Mouse (Mus musculus) forebrain, embryonic 11.5 days (tissue): ENCODE measurements around the gene Hdx. TPM values are rescaled to one million over a fixed set of nuclear protein-coding genes. Genes with fewer than 3 reads are reported as not detected.

Source experiments
- ATAC-seq: fragments of 200-750 bp; cut with Nextera tagmentation; replicated peaks from 2 replicates; pipeline ENCODE4 v1.8.0; 2017; ENCODE audit warnings: moderate TSS enrichment; ENCODE audit not compliant: low FRiP score
- DNase-seq: peaks from one replicate; pipeline ENCODE4 v3.0.0-alpha.2; 2017; ENCODE audit warnings: low spot score
- H3K27ac ChIP-seq: fragments of 300-500 bp; sonication (generic); 2 replicates; pipeline ENCODE4 v1.5.1; 2014; ENCODE audit warnings: low read depth, low read length
- H3K27me3 ChIP-seq: fragments of 300-500 bp; sonication (generic); 2 replicates; pipeline ENCODE4 v1.6.1; 2014; ENCODE audit warnings: mild to moderate bottlenecking, low read length, mixed read lengths; ENCODE audit not compliant: control insufficient read depth, insufficient read depth
- H3K36me3 ChIP-seq: fragments of 300-500 bp; sonication (generic); 2 replicates; pipeline ENCODE4 v1.6.1; 2014; ENCODE audit warnings: mild to moderate bottlenecking, low read length, moderate library complexity, mixed read lengths; ENCODE audit not compliant: control insufficient read depth, insufficient read depth
- H3K4me1 ChIP-seq: fragments of 300-500 bp; sonication (generic); replicated peaks from 2 replicates; pipeline ENCODE4 v1.6.1; 2014; ENCODE audit warnings: low read length, mixed read lengths; ENCODE audit not compliant: control insufficient read depth, insufficient read depth
- H3K4me2 ChIP-seq: fragments of 300-500 bp; sonication (generic); 2 replicates; pipeline ENCODE4 v1.6.1; 2014; ENCODE audit warnings: low read depth, mild to moderate bottlenecking, low read length, moderate library complexity, mixed read lengths; ENCODE audit not compliant: severe bottlenecking
- H3K4me3 ChIP-seq: fragments of 300-500 bp; sonication (generic); 2 replicates; pipeline ENCODE4 v1.5.1; 2014; ENCODE audit warnings: low read depth, low read length
- H3K9ac ChIP-seq: fragments of 300-500 bp; sonication (generic); 2 replicates; pipeline ENCODE4 v1.6.1; 2014; ENCODE audit warnings: low read length
- H3K9me3 ChIP-seq: fragments of 300-500 bp; sonication (generic); 2 replicates; pipeline ENCODE4 v1.6.1; 2016; ENCODE audit warnings: low read length, mixed read lengths; ENCODE audit not compliant: control insufficient read depth
- WGBS: fragments of 180-500 bp; shearing (Covaris S2); extraction: QIAGEN DNeasy Blood & Tissue Kit; methylation state at CpG from one replicate; pipeline ENCODE4 v1.1.7; 2014; 5-methylcytosine and 5-hydroxymethylcytosine counted together
- polyA plus RNA-seq: library from polyadenylated mRNA; unstranded; fragments of >200 nt; fragmentation: Nextera tagmentation; extraction: Ambion mirVana; gene quantifications from 2 replicates; pipeline ENCODE4 v1.2.1, GENCODE M21; 2014

The Hdx gene
- polyA plus RNA-seq, 1 experiment from 2014 or later: 2.1 TPM

DNA sequence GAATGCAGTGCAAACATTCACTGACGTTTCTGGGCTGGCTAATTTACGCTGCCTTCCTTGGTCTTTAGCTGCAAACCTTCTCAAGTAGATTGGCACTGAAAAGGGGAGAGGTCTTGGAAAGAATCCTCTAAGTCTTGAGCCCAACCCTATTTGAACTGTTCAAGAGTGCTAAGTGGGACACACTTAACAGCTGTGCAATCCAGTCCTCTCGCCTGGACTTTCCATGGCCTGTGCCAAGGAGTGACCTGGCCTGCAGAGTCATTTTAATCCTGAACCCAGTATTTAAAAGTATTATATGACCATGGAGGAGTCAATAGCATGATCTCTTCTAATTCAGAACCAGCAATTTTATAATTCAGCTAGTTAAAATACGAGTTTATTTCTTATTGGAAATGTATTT, 109.3 kb downstream of the Hdx start:
- no peaks in the 10 kb centered on the region for H3K9me3 ChIP-seq
- H3K27me3 ChIP-seq: no peaks in the 10 kb centered on the region
- no peak overlapping the region for H3K4me3 ChIP-seq
- H3K4me1 ChIP-seq: no peaks in the 10 kb centered on the region
- DNase-seq (no peak), ATAC-seq (no peak)
- H3K4me2 ChIP-seq: no peak overlapping the region
- WGBS: 79% methylated on average over 4 of the region's 4 CpGs
- H3K27ac ChIP-seq: no peak overlapping the region
- no peak overlapping the region for H3K9ac ChIP-seq
- no peaks in the 10 kb centered on the region for H3K36me3 ChIP-seq

DNA sequence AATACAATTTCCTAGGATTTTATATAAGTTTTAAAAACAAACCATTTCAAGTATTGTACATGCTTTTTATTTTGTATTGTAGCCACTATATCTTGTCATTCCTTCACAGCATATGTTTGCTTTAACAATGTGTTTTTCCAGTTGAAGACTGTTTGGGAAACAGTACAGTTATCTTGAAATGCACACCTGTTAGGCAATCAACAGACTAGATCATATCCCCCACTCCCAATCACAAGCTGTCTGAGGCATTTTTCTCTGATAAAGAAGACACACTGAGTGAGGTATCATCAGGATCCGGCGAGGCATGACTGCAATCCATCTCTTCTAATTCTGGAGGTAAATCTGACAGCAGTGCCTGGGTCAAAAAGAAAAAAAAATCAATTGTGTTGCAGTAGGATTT, 119.8 kb downstream of the Hdx start:
- no peak overlapping the region for H3K4me3 ChIP-seq
- WGBS: 88% methylated on average over 2 of the region's 2 CpGs
- ATAC-seq: no peak
- no peak for DNase-seq
- no peak overlapping the region for H3K27ac ChIP-seq
- H3K9ac ChIP-seq: no peak overlapping the region
- H3K27me3 ChIP-seq: no peaks in the 10 kb centered on the region
- H3K9me3 ChIP-seq: no peaks in the 10 kb centered on the region
- H3K36me3 ChIP-seq: no peaks in the 10 kb centered on the region
- no peak overlapping the region for H3K4me2 ChIP-seq
- no peaks in the 10 kb centered on the region for H3K4me1 ChIP-seq

DNA sequence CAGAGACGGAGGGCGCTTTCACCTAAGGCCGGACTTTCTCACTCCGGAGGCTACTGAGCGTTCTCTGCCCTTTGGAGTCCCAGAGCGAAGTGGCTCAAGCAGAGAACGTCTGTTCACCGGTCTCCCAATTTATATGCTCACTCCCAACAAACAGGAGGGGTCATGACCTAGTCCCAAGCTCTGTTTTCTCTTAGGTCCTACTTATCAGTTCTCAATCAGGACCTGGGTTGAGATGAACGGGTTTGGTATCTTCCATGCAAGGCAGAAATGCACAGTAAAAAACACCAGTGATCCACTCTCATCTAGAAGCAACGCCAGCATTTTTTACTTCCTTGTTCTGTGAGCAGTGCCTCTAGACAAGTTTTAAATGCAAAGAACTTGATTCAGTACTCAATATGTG, 159.0 kb downstream of the Hdx start, which contains the start of gene Rps6ka6:
Gene Rps6ka6, minus strand, starts transcription at position 101 of the 400 bp plus-strand sequence.
- WGBS: 74% methylated on average over 10 of the region's 10 CpGs
- H3K27ac ChIP-seq: no peak within 1 kb of the TSS
- ATAC-seq: no peak

More for the DNA sequence above, 159.0 kb downstream of the Hdx start, which contains the start of gene Rps6ka6:
- H3K4me3 ChIP-seq: no peak within 1 kb of the TSS
- no peaks in the 10 kb centered on the region for H3K27me3 ChIP-seq
- H3K36me3 ChIP-seq: no peaks in the 10 kb centered on the region
- no peaks in the 10 kb centered on the region for H3K9me3 ChIP-seq
- H3K4me1 ChIP-seq: no peaks in the 10 kb centered on the region
- no peak within 1 kb of the TSS for H3K4me2 ChIP-seq
- no peak for DNase-seq
- H3K9ac ChIP-seq: no peak within 1 kb of the TSS

Other genes with a start within 250 kb of the Hdx start
- 72.6 and 77.6 TPM in 2 replicates for gene Rps6ka6, start 159.1 kb downstream of the Hdx start, polyA plus RNA-seq
- 1.0 and 1.1 TPM in 2 replicates for gene Gm45194, start 194.3 kb upstream of the Hdx start, polyA plus RNA-seq